Mouse (Mus musculus) kidney, adult 2 months (tissue): ENCODE measurements at regions not wholly inside any gene's neighbourhood (a gene's known extent, or its start where the extent isn't known, plus 50 kb on each side); places are given as distances from the start of the nearest gene placed in this dataset.

Source experiments
- CTCF ChIP-seq: fragments of 200-500 bp; conservative IDR thresholded peaks from 2 replicates; pipeline ENCODE4 v1.5.1; 2011; ENCODE audit warnings: low read depth, mild to moderate bottlenecking, control low read depth, low read length, moderate library complexity, mixed read lengths; ENCODE audit not compliant: insufficient read depth, insufficient read length
- POLR2A ChIP-seq: fragments of 200-500 bp; IDR thresholded peaks from one replicate; pipeline ENCODE4 v1.6.1; 2011; ENCODE audit warnings: low read depth, low read length, control low read depth

- no peak for TF ChIP-seq CTCF
- no peak for TF ChIP-seq POLR2A
Measured at GRCm38 (mm10) chr12:70575665-70576064, 122.8 kb downstream of the Tmx1 start.
